Mouse (Mus musculus): ENCODE data around the gene Fas. TPM values are rescaled to one million over a fixed set of nuclear protein-coding genes. Genes with fewer than 3 reads are reported as not detected.
A peak's percentile ranks its signal among the peaks of the same experiment; 100 is the strongest.

Fas gene
- polyA plus RNA-seq, 1 experiment from 2014 or later, result 57.9 TPM

GRCm38 (mm10) chr19:34251900-34252299 is 38.6 kb upstream of the Fas start:
- Histone ChIP-seq H3K36me3 (ENCODE audit: insufficient read depth, low read length) (no peaks in the 10 kb centered on the region), H3K4me1 (ENCODE audit: insufficient read depth, low read depth, low read length) (peaks cover 5% of the 10 kb centered on the region; the same call in 1 of the 2 replicates), H3K9ac (replicated peaks; ENCODE audit: low read depth) (no peak overlapping the region), H3K4me3 (ENCODE audit: low read depth, low read length) (no peak overlapping the region), H3K27me3 (replicated peaks; ENCODE audit: insufficient read depth, low read length) (no peaks in the 10 kb centered on the region), H3K4me2 (replicated peaks; ENCODE audit: low read depth, low read length) (no peak overlapping the region), H3K9me3 (ENCODE audit: low read length) (no peaks in the 10 kb centered on the region), H3K27ac (ENCODE audit: low read length) (no peak overlapping the region)
- TF ChIP-seq CTCF (IDR thresholded peaks at IDR 0.05), result no peak
- TF ChIP-seq EP300 (IDR thresholded peaks at IDR 0.05), result no peak
- no peak for DNase-seq (ENCODE audit: low spot score)
- 67% methylated on average over 2 of the region's 2 CpGs for WGBS
- no peak for ATAC-seq

DNA sequence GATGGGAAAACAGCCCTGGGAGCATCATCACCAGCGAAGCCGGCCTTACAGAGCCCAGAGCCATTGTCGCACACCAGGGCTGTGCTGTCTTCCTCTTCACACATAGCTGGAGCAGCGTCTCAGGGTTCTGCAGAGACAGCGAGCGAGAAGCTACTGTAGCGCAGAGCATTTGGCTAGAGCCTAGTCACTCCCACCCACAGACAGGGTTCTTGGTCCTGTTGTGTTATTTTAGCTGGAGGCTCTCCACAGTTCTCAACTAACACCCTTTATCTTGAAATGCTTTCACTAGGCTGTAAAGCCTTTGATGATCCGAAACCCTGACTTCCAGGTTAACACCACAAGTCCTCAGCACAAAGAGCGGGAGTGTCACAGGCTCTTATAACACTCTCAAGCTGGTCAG is 38.0 kb upstream of the Fas start:
- DNase-seq (ENCODE audit: low spot score) (no peak), ATAC-seq (no peak)
- H3K9ac ChIP-seq (replicated peaks; ENCODE audit: low read depth), result no peak overlapping the region
- H3K4me2 ChIP-seq (replicated peaks; ENCODE audit: low read depth, low read length), result 0 out of 2 replicates have a peak overlapping the region, but pooled peaks have one; percentile 0
- no peaks in the 10 kb centered on the region for H3K27me3 ChIP-seq (replicated peaks; ENCODE audit: insufficient read depth, low read length)
- no peaks in the 10 kb centered on the region for H3K36me3 ChIP-seq (ENCODE audit: insufficient read depth, low read length)
- no peak overlapping the region for H3K27ac ChIP-seq (ENCODE audit: low read length)
- H3K9me3 ChIP-seq (ENCODE audit: low read length), result no peaks in the 10 kb centered on the region
- WGBS, result 61% methylated on average over 9 of the region's 9 CpGs
- no peak overlapping the region for H3K4me3 ChIP-seq (ENCODE audit: low read depth, low read length)
- no peak for TF ChIP-seq EP300 (IDR thresholded peaks at IDR 0.05)
- TF ChIP-seq CTCF (IDR thresholded peaks at IDR 0.05), result no peak
- peaks cover 5% of the 10 kb centered on the region; the same call in 1 of the 2 replicates for H3K4me1 ChIP-seq (ENCODE audit: insufficient read depth, low read depth, low read length)

GRCm38 (mm10) chr19:34254101-34254879 is 36.2 kb upstream of the Fas start:
- peaks cover 5% of the 10 kb centered on the region; the same call in 1 of the 2 replicates for H3K4me1 ChIP-seq (ENCODE audit: insufficient read depth, low read depth, low read length)
- no peaks in the 10 kb centered on the region for H3K27me3 ChIP-seq (replicated peaks; ENCODE audit: insufficient read depth, low read length)
- TF ChIP-seq EP300 (IDR thresholded peaks at IDR 0.05), result no peak
- TF ChIP-seq CTCF (IDR thresholded peaks at IDR 0.05), result no peak
- 20% methylated on average over 14 of the region's 14 CpGs for WGBS
- H3K9ac ChIP-seq (replicated peaks; ENCODE audit: low read depth), result no peak overlapping the region
- peak overlapping the region; percentile 21 for H3K4me3 ChIP-seq (ENCODE audit: low read depth, low read length)
- peak; percentile 19; the same call in 1 of the 2 replicates for ATAC-seq
- H3K27ac ChIP-seq (ENCODE audit: low read length), result peak overlapping the region; percentile 23; the same call in 1 of the 2 replicates
- peak overlapping the region; percentile 42 for H3K4me2 ChIP-seq (replicated peaks; ENCODE audit: low read depth, low read length)
- peak; percentile 37 for DNase-seq (ENCODE audit: low spot score)
- H3K36me3 ChIP-seq (ENCODE audit: insufficient read depth, low read length), result no peaks in the 10 kb centered on the region
- H3K9me3 ChIP-seq (ENCODE audit: low read length), result no peaks in the 10 kb centered on the region

DNA sequence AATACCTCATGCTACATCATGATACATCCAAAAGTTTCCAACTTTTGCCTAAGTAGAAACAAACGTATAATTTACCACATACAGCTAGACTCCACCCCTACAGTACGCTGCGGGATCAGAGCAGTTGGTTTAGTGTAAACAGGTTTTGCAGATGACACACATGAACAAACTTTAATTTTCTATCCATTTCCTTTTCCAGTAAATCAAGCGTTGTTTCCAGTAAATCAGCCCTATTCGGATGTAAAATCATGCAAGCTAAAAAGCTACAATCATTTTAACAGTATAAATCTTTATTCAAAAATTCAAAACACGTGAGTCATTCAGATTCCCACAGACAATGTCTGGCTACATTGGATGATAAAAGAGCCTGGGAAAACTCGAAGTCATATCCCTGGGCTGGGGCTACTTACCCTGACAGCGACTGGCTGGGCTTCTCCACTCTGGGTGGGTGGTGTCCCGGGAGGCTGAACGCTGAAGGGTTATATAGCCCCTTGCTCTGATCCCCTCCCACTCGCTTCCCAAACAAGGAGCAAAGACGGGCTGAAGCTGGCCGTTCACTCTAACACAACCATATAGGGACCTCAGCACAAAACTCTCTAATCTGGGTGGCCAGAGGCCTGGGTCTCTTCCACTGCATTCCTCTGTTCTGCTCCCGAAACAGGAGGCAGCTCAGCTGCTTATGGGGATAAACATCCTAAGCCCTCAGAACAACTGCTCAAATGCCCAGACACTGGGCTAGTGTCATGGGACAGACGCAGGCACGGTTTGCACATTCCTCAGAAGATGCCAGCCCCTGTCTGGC is 35.4 kb upstream of the Fas start, which contains the start of gene Acta2:
Gene Acta2, minus strand, starts transcription at position 711 of the 802 bp plus-strand sequence.
- Histone ChIP-seq H3K4me2 (replicated peaks; ENCODE audit: low read depth, low read length) (peak within 1 kb of the TSS; percentile 42), H3K9ac (replicated peaks; ENCODE audit: low read depth) (no peak within 1 kb of the TSS), H3K4me1 (ENCODE audit: insufficient read depth, low read depth, low read length) (peaks cover 5% of the 10 kb centered on the region; the same call in 1 of the 2 replicates), H3K4me3 (ENCODE audit: low read depth, low read length) (peak within 1 kb of the TSS; percentile 21), H3K9me3 (ENCODE audit: low read length) (no peaks in the 10 kb centered on the region), H3K27me3 (replicated peaks; ENCODE audit: insufficient read depth, low read length) (no peaks in the 10 kb centered on the region), H3K36me3 (ENCODE audit: insufficient read depth, low read length) (no peaks in the 10 kb centered on the region), H3K27ac (ENCODE audit: low read length) (peak within 1 kb of the TSS; percentile 59; the same call in 1 of the 2 replicates)
- ATAC-seq, result peak; percentile 83
- 39% methylated on average over 16 of the region's 16 CpGs for WGBS
- peak; percentile 66 for DNase-seq (ENCODE audit: low spot score)
- TF ChIP-seq CTCF (IDR thresholded peaks at IDR 0.05) (no peak), EP300 (IDR thresholded peaks at IDR 0.05) (no peak)

- WGBS, result 70% methylated on average over 5 of the region's 5 CpGs
- ATAC-seq (no peak), DNase-seq (ENCODE audit: low spot score) (no peak)
- H3K27ac ChIP-seq (ENCODE audit: low read length), result no peak overlapping the region
- H3K9ac ChIP-seq (replicated peaks; ENCODE audit: low read depth), result no peak overlapping the region
- H3K4me2 ChIP-seq (replicated peaks; ENCODE audit: low read depth, low read length), result no peak overlapping the region
- H3K4me3 ChIP-seq (ENCODE audit: low read depth, low read length), result no peak overlapping the region
- no peaks in the 10 kb centered on the region for H3K9me3 ChIP-seq (ENCODE audit: low read length)
- H3K36me3 ChIP-seq (ENCODE audit: insufficient read depth, low read length), result no peaks in the 10 kb centered on the region
- no peaks in the 10 kb centered on the region for H3K27me3 ChIP-seq (replicated peaks; ENCODE audit: insufficient read depth, low read length)
- peaks cover 5% of the 10 kb centered on the region; the same call in 1 of the 2 replicates for H3K4me1 ChIP-seq (ENCODE audit: insufficient read depth, low read depth, low read length)
- no peak for TF ChIP-seq EP300 (IDR thresholded peaks at IDR 0.05)
- no peak for TF ChIP-seq CTCF (IDR thresholded peaks at IDR 0.05)
Observed at GRCm38 (mm10) chr19:34256149-34256548, 34.3 kb upstream of the Fas start.

DNA sequence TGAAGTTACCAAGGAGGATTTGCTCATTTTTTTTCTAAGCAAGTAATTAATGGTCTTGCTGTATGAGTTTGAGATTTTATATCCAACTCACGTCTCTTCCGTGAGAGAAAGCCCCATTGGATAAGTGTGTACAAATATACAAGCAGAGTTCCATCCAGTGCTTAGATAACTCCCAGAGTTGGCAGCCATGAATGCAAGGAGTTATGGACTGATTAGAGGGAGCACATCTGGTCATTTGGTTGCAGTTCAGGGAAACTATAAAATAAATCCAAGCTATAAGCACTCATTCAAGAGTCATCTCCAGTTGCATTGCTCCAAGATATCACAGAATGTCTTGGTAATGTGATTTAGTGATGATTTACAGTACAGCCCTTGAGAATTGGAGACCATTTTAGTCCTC is 33.5 kb upstream of the Fas start:
- ATAC-seq, result no peak
- no peaks in the 10 kb centered on the region for H3K9me3 ChIP-seq (ENCODE audit: low read length)
- 68% methylated on average over 2 of the region's 2 CpGs for WGBS
- H3K27me3 ChIP-seq (replicated peaks; ENCODE audit: insufficient read depth, low read length), result no peaks in the 10 kb centered on the region
- H3K4me3 ChIP-seq (ENCODE audit: low read depth, low read length), result no peak overlapping the region
- no peak overlapping the region for H3K4me2 ChIP-seq (replicated peaks; ENCODE audit: low read depth, low read length)
- no peak for TF ChIP-seq EP300 (IDR thresholded peaks at IDR 0.05)
- no peak for TF ChIP-seq CTCF (IDR thresholded peaks at IDR 0.05)
- no peak overlapping the region for H3K27ac ChIP-seq (ENCODE audit: low read length)
- no peak overlapping the region for H3K9ac ChIP-seq (replicated peaks; ENCODE audit: low read depth)
- peaks cover 5% of the 10 kb centered on the region; the same call in 1 of the 2 replicates for H3K4me1 ChIP-seq (ENCODE audit: insufficient read depth, low read depth, low read length)
- H3K36me3 ChIP-seq (ENCODE audit: insufficient read depth, low read length), result no peaks in the 10 kb centered on the region
- peak; percentile 33 for DNase-seq (ENCODE audit: low spot score)

Measured in lung, postnatal 0 days (tissue).